Mouse (Mus musculus): ENCODE measurements around the gene Tnfaip6.
A peak's percentile ranks its signal among the peaks of the same experiment; 100 is the strongest.
"Not testable (repeated sequence)": the region's sequence is repeated elsewhere in the genome, so short reads cannot be mapped to it uniquely, and the experiment has no call there.

The Tnfaip6 gene

GRCm38 (mm10) chr2:52037882-52038281 is at the start of gene Tnfaip6:
Gene Tnfaip6 (plus strand): TSS chr2:52038009.
- ATAC-seq (ENCODE audit: insufficient number of reproducible peaks, low FRiP score, low TSS enrichment): no peak

- ATAC-seq (ENCODE audit: insufficient number of reproducible peaks, low FRiP score, low TSS enrichment): no peak
These were observed 48.2 kb upstream of the Tnfaip6 start for GRCm38 (mm10) chr2:51989559-51989958.

GRCm38 (mm10) chr2:51991447-51991846 is 46.4 kb upstream of the Tnfaip6 start:
- ATAC-seq (ENCODE audit: insufficient number of reproducible peaks, low FRiP score, low TSS enrichment): no peak

- no peak for ATAC-seq (ENCODE audit: insufficient number of reproducible peaks, low FRiP score, low TSS enrichment)
These were observed 37.8 kb upstream of the Tnfaip6 start for GRCm38 (mm10) chr2:51999996-52000395.

GRCm38 (mm10) chr2:52001521-52001920 is 36.3 kb upstream of the Tnfaip6 start:
- ATAC-seq (ENCODE audit: insufficient number of reproducible peaks, low FRiP score, low TSS enrichment): no peak

- ATAC-seq (ENCODE audit: insufficient number of reproducible peaks, low FRiP score, low TSS enrichment): not testable (repeated sequence)
These were observed 35.5 kb upstream of the Tnfaip6 start for GRCm38 (mm10) chr2:52002299-52002698.

- ATAC-seq (ENCODE audit: insufficient number of reproducible peaks, low FRiP score, low TSS enrichment): no peak
These were observed 31.4 kb upstream of the Tnfaip6 start for GRCm38 (mm10) chr2:52006380-52006779.

- ATAC-seq (ENCODE audit: insufficient number of reproducible peaks, low FRiP score, low TSS enrichment): not testable (repeated sequence)
These were observed 26.0 kb upstream of the Tnfaip6 start for GRCm38 (mm10) chr2:52011820-52012219.

GRCm38 (mm10) chr2:52013306-52013820 is 24.4 kb upstream of the Tnfaip6 start:
- peak; percentile 99 for ATAC-seq (ENCODE audit: insufficient number of reproducible peaks, low FRiP score, low TSS enrichment)

GRCm38 (mm10) chr2:52016361-52016760 is 21.4 kb upstream of the Tnfaip6 start:
- no peak for ATAC-seq (ENCODE audit: insufficient number of reproducible peaks, low FRiP score, low TSS enrichment)

- ATAC-seq (ENCODE audit: insufficient number of reproducible peaks, low FRiP score, low TSS enrichment): no peak
These were observed 10.7 kb upstream of the Tnfaip6 start for GRCm38 (mm10) chr2:52027061-52027460.

GRCm38 (mm10) chr2:52029426-52029825 is 8.4 kb upstream of the Tnfaip6 start:
- no peak for ATAC-seq (ENCODE audit: insufficient number of reproducible peaks, low FRiP score, low TSS enrichment)

GRCm38 (mm10) chr2:52031491-52031890 is 6.3 kb upstream of the Tnfaip6 start:
- ATAC-seq (ENCODE audit: insufficient number of reproducible peaks, low FRiP score, low TSS enrichment): no peak

- ATAC-seq (ENCODE audit: insufficient number of reproducible peaks, low FRiP score, low TSS enrichment): no peak
These were observed 3.2 kb upstream of the Tnfaip6 start for GRCm38 (mm10) chr2:52034601-52035000.

GRCm38 (mm10) chr2:52035144-52035543 is 2.7 kb upstream of the Tnfaip6 start:
- no peak for ATAC-seq (ENCODE audit: insufficient number of reproducible peaks, low FRiP score, low TSS enrichment)

- no peak for ATAC-seq (ENCODE audit: insufficient number of reproducible peaks, low FRiP score, low TSS enrichment)
These were observed 747 bp upstream of the Tnfaip6 start for GRCm38 (mm10) chr2:52036929-52037595.

GRCm38 (mm10) chr2:52038558-52038957 is 749 bp downstream of the Tnfaip6 start:
- no peak for ATAC-seq (ENCODE audit: insufficient number of reproducible peaks, low FRiP score, low TSS enrichment)

GRCm38 (mm10) chr2:52039083-52039801 is 1.4 kb downstream of the Tnfaip6 start:
- ATAC-seq (ENCODE audit: insufficient number of reproducible peaks, low FRiP score, low TSS enrichment): no peak

GRCm38 (mm10) chr2:52042132-52042531 is 4.3 kb downstream of the Tnfaip6 start:
- no peak for ATAC-seq (ENCODE audit: insufficient number of reproducible peaks, low FRiP score, low TSS enrichment)

- ATAC-seq (ENCODE audit: insufficient number of reproducible peaks, low FRiP score, low TSS enrichment): no peak
These were observed 4.9 kb downstream of the Tnfaip6 start for GRCm38 (mm10) chr2:52042714-52043113.

- no peak for ATAC-seq (ENCODE audit: insufficient number of reproducible peaks, low FRiP score, low TSS enrichment)
These were observed 5.7 kb downstream of the Tnfaip6 start for GRCm38 (mm10) chr2:52043485-52043884.

GRCm38 (mm10) chr2:52046032-52046431 is 8.2 kb downstream of the Tnfaip6 start:
- ATAC-seq (ENCODE audit: insufficient number of reproducible peaks, low FRiP score, low TSS enrichment): no peak

All from cerebellum, adult (tissue).